Mouse (Mus musculus): Measurements from ENCODE around the gene Adamts4. TPM values are rescaled to one million over a fixed set of nuclear protein-coding genes. Genes with fewer than 3 reads are reported as not detected.
A peak's percentile ranks its signal among the peaks of the same experiment; 100 is the strongest.

Adamts4 gene
- total and polyA plus RNA-seq, 2 experiments, result 0.09 to 0.37 TPM

DNA sequence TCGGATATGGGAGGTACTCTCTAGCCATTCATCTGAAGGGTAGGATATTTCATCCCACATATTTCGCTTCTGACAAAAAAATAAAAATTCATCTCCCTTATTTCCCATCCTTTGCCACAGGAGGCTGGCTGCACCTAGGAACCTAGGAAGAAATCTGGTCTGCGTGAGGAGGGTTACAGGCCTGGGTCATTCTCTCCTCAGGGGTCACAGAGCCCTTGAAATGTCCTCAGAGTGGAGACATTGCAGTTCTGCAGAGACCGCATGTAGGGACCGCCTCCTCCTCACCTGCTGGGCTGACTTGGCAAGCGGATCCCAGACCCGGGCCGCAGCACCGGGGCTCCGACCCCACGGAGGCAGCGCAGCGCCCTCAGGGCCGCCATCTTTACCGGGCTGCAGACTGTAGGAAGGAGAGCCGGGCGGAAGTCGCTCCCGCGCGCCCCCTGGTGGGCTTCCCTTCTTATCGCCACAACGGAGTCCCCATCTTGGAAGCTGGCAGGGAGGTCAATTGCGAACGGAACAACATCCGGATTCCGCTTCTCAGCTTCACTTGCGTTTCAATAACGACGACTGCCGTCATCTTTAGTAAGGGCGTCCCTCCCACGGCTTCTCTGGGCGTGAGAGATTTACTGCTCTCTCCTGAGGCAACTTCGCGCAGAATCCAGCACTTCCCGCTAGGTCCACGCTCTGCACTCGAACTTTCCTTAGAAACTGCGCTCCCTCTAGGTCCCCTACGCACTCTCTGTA is 3.3 kb upstream of the Adamts4 start:
- Histone ChIP-seq H3K4me1 (ENCODE audit: control insufficient read depth, insufficient read depth, low read length) (peaks cover 10% of the 10 kb centered on the region), H3K9ac (ENCODE audit: low read depth, low read length) (peak overlapping the region; percentile 89), H3K79me2 (ENCODE audit: control insufficient read depth, insufficient read depth, low read length) (peaks cover 9% of the 10 kb centered on the region; the same call in 1 of the 2 replicates), H3K36me3 (ENCODE audit: control insufficient read depth, insufficient read depth, low read length) (peaks cover 12% of the 10 kb centered on the region), H3K27me3 (ENCODE audit: control insufficient read depth, insufficient read depth, low read length) (no peaks in the 10 kb centered on the region), H3K4me3 (ENCODE audit: insufficient read depth, low read depth, low read length) (peak overlapping the region; percentile 77), H3K27ac (replicated peaks; ENCODE audit: insufficient read depth, low read depth, low read length) (peak overlapping the region; percentile 83)
- DNase-seq (ENCODE audit: extremely low read depth, low read depth, low spot score), result peak; percentile 98
- TF ChIP-seq CTCF (IDR thresholded peaks at IDR 0.05; ENCODE audit: low read depth, low read length) (peak; percentile 88), POLR2A (IDR thresholded peaks at IDR 0.05; ENCODE audit: extremely low read depth, insufficient read depth, low read length) (peak; percentile 75)
- under 1% methylated on average over 41 of the region's 41 CpGs for WGBS

DNA sequence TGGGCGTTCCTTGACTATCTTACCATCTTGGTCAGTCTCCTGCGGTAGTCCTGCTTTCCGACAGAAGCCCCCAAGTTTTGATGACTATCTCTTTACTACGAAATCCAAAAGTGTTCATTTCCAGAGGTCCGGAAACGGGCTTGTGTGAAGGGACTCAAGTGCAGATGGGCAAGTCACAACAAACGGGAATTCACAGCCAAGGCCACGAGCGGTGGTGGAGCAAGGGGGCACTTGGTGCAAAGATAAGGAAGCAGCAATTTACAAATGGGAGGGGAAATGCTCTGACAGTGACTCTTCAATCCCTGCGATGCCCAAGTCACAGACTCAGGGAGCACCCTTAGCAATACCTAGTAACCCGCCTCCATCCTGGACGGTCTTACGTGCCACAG is 2.8 kb upstream of the Adamts4 start:
- H3K36me3 ChIP-seq (ENCODE audit: control insufficient read depth, insufficient read depth, low read length), result peaks cover 9% of the 10 kb centered on the region
- H3K27me3 ChIP-seq (ENCODE audit: control insufficient read depth, insufficient read depth, low read length), result no peaks in the 10 kb centered on the region
- H3K9ac ChIP-seq (ENCODE audit: low read depth, low read length), result peak overlapping the region; percentile 65
- H3K4me3 ChIP-seq (ENCODE audit: insufficient read depth, low read depth, low read length), result peak overlapping the region; percentile 27; the same call in 1 of the 2 replicates
- DNase-seq (ENCODE audit: extremely low read depth, low read depth, low spot score), result no peak
- peak overlapping the region; percentile 72 for H3K27ac ChIP-seq (replicated peaks; ENCODE audit: insufficient read depth, low read depth, low read length)
- no peak for TF ChIP-seq POLR2A (IDR thresholded peaks at IDR 0.05; ENCODE audit: extremely low read depth, insufficient read depth, low read length)
- TF ChIP-seq CTCF (IDR thresholded peaks at IDR 0.05; ENCODE audit: low read depth, low read length), result no peak
- H3K79me2 ChIP-seq (ENCODE audit: control insufficient read depth, insufficient read depth, low read length), result peaks cover 9% of the 10 kb centered on the region; the same call in 1 of the 2 replicates
- WGBS, result 18% methylated on average over 13 of the region's 13 CpGs
- peaks cover 10% of the 10 kb centered on the region for H3K4me1 ChIP-seq (ENCODE audit: control insufficient read depth, insufficient read depth, low read length)

DNA sequence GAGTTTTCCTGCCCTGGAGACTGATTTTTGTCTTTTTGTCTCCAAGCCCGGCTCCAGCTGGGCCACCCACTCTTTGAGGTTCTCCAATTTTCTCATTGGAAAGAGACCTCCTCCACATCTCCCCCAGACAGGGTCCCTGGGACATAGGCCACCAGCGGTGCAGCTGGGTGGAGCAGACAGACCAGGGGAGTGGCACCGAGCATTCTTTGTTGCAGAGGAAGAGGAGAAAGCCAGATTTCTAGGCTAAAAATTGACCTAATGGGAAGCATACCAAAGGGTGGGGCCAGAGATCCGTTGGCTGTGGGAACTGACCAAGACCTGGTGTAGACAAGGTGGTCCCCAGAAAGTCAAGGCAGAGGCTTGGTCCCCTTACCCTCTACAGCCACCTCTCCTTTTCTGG is 2.3 kb upstream of the Adamts4 start:
- peaks cover 9% of the 10 kb centered on the region; the same call in 1 of the 2 replicates for H3K79me2 ChIP-seq (ENCODE audit: control insufficient read depth, insufficient read depth, low read length)
- H3K4me1 ChIP-seq (ENCODE audit: control insufficient read depth, insufficient read depth, low read length), result peaks cover 10% of the 10 kb centered on the region
- H3K27ac ChIP-seq (replicated peaks; ENCODE audit: insufficient read depth, low read depth, low read length), result peak overlapping the region; percentile 72
- TF ChIP-seq POLR2A (IDR thresholded peaks at IDR 0.05; ENCODE audit: extremely low read depth, insufficient read depth, low read length) (no peak), CTCF (IDR thresholded peaks at IDR 0.05; ENCODE audit: low read depth, low read length) (no peak)
- WGBS, result 25% methylated on average over 4 of the region's 4 CpGs
- peaks cover 8% of the 10 kb centered on the region for H3K36me3 ChIP-seq (ENCODE audit: control insufficient read depth, insufficient read depth, low read length)
- no peak overlapping the region for H3K4me3 ChIP-seq (ENCODE audit: insufficient read depth, low read depth, low read length)
- no peak for DNase-seq (ENCODE audit: extremely low read depth, low read depth, low spot score)
- no peaks in the 10 kb centered on the region for H3K27me3 ChIP-seq (ENCODE audit: control insufficient read depth, insufficient read depth, low read length)
- no peak overlapping the region for H3K9ac ChIP-seq (ENCODE audit: low read depth, low read length)

DNA sequence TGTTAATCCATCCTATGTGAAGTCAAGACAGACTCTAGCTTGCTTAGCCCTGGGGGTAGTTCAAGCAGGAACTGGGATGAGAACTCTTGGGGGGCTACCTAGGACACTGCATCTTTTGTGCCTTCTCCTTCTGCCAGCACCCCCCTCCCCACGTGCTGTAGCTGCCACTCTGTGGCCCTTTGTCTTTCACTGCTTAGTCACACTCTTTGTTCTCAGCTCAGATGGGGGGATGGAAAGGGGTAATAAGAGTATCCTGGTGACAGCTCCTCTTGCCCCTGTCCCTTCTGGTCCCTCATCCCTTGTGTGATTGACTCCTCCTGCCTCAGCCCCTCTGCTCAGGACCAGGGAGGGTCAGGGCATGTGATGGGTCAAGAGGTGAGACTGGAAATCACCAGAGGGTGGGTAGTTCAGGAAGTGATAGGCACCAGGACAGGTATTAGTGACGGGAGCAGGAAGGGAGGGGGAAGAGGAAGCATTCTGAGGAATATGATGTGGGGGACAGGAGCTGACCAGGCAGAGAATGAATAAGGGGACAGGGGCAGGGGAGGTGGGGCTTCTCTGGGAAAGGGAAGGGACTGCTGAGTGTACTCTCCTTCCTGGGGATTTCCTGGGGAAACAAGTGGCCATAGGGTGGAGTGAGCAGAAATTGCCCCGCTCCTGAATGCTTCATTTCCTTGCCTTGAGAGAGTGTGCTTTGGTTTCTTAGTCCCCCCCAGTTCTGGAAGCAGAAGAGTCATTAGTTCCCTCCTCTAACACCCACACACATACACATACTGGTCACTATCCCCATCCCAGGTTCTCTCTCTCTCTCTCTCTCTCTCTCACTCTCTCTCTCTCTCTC is 1.6 kb upstream of the Adamts4 start:
- peaks cover 10% of the 10 kb centered on the region for H3K4me1 ChIP-seq (ENCODE audit: control insufficient read depth, insufficient read depth, low read length)
- peaks cover 6% of the 10 kb centered on the region; the same call in 1 of the 2 replicates for H3K36me3 ChIP-seq (ENCODE audit: control insufficient read depth, insufficient read depth, low read length)
- WGBS, result 74% methylated on average over 3 of the region's 3 CpGs
- DNase-seq (ENCODE audit: extremely low read depth, low read depth, low spot score), result no peak
- H3K79me2 ChIP-seq (ENCODE audit: control insufficient read depth, insufficient read depth, low read length), result peaks cover 9% of the 10 kb centered on the region; the same call in 1 of the 2 replicates
- H3K4me3 ChIP-seq (ENCODE audit: insufficient read depth, low read depth, low read length), result no peak overlapping the region
- H3K27me3 ChIP-seq (ENCODE audit: control insufficient read depth, insufficient read depth, low read length), result no peaks in the 10 kb centered on the region
- TF ChIP-seq CTCF (IDR thresholded peaks at IDR 0.05; ENCODE audit: low read depth, low read length) (no peak), POLR2A (IDR thresholded peaks at IDR 0.05; ENCODE audit: extremely low read depth, insufficient read depth, low read length) (no peak)
- 0 out of 2 replicates have a peak overlapping the region, but pooled peaks have one; percentile 72 for H3K27ac ChIP-seq (replicated peaks; ENCODE audit: insufficient read depth, low read depth, low read length)
- no peak overlapping the region for H3K9ac ChIP-seq (ENCODE audit: low read depth, low read length)

DNA sequence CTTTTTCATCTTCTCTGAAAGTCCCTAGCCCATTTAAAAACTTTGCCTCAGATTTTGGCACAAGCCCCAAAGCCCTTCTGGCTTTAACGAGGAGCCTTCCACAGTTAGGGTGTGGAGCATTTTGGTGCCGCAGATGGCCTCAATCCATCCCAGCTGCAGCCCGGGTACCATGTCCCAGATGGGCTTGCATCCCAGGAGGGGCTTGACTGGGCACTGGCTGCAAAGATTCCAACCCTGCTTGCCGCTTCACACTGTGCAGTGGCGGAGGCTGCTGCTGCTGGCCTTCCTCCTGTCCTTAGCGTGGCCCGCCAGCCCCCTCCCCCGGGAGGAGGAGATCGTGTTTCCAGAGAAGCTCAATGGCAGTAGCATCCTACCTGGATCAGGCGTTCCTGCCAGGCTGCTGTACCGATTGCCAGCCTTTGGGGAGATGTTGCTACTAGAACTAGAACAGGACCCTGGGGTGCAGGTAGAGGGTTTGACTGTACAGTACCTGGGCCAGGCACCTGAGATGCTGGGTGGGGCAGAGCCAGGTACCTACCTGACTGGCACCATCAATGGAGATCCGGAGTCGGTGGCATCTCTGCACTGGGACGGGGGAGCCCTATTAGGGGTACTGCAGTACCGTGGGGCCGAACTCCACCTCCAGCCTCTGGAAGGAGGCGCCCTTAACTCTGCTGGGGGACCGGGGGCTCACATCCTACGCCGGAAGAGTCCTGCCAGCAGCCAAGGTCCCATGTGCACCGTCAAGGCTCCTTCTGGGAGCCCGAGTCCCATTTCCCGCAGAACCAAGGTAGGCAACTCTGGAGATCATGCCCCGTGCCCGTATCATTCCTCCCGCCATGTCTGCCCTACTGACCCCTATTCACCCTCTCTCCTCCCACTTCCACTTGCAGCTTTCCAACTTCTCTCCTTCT is 716 bp downstream of the Adamts4 start, which contains the start of gene Ndufs2:
Gene Ndufs2, minus strand, starts transcription at position 709 of the 914 bp plus-strand sequence.
- peak within 1 kb of the TSS; percentile 28; the same call in 1 of the 2 replicates for H3K9ac ChIP-seq (ENCODE audit: low read depth, low read length)
- H3K79me2 ChIP-seq (ENCODE audit: control insufficient read depth, insufficient read depth, low read length), result peaks cover 9% of the 10 kb centered on the region; the same call in 1 of the 2 replicates
- TF ChIP-seq CTCF (IDR thresholded peaks at IDR 0.05; ENCODE audit: low read depth, low read length) (no peak), POLR2A (IDR thresholded peaks at IDR 0.05; ENCODE audit: extremely low read depth, insufficient read depth, low read length) (no peak)
- no peak for DNase-seq (ENCODE audit: extremely low read depth, low read depth, low spot score)
- peaks cover 9% of the 10 kb centered on the region for H3K4me1 ChIP-seq (ENCODE audit: control insufficient read depth, insufficient read depth, low read length)
- no peak within 1 kb of the TSS for H3K27ac ChIP-seq (replicated peaks; ENCODE audit: insufficient read depth, low read depth, low read length)
- no peaks in the 10 kb centered on the region for H3K27me3 ChIP-seq (ENCODE audit: control insufficient read depth, insufficient read depth, low read length)
- no peaks in the 10 kb centered on the region for H3K36me3 ChIP-seq (ENCODE audit: control insufficient read depth, insufficient read depth, low read length)
- H3K4me3 ChIP-seq (ENCODE audit: insufficient read depth, low read depth, low read length), result peak within 1 kb of the TSS; percentile 41
- WGBS, result 47% methylated on average over 26 of the region's 26 CpGs

Data from liver, adult 2 months (tissue).